Mouse (Mus musculus) lung, postnatal 0 days (tissue): Measurements from ENCODE around the gene Hdac9.

Experiments
- CTCF ChIP-seq: IDR thresholded peaks from 2 replicates; pipeline ENCODE4 v1.5.1; 2016; ENCODE audit warnings: antibody characterized with exemption, mild to moderate bottlenecking
- EP300 ChIP-seq: IDR thresholded peaks from 2 replicates; pipeline ENCODE4 v1.6.1; 2016; ENCODE audit warnings: antibody characterized with exemption, mild to moderate bottlenecking, control low read depth

DNA sequence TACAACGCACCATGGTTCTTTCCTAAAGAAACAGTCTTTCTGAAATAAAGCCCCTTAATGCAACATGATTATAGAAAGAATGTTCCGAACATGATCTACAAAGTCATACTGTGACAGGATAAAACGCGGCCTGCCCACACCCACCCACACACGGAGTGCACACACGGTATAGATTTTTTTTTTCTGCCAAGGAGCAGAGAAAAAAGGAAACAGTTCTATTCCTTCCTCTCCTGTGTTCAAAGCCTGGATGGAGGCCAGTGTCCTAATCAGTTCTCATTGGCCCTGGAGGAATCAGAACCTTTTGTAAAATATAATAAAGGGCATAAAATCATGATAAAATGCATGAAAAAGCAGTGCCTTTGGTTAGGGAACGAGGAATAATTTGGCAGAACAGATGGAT is 624.5 kb downstream of the Hdac9 start:
- TF ChIP-seq EP300 (no peak), CTCF (no peak)
